Mouse (Mus musculus): ENCODE data around the gene Fmo9. TPM values are rescaled to one million over a fixed set of nuclear protein-coding genes. Genes with fewer than 3 reads are reported as not detected.

Fmo9 gene
- polyA plus RNA-seq, 1 experiment from 2014 or later, result not detected

Small RNA genes lying within 50 kb of the gene (microRNA-seq; reads per million reads assigned to microRNA genes)
- not detected for gene Gm22992 (ENCODE audit: borderline number of aligned reads)

Other genes with a start within 250 kb of the Fmo9 start
- gene Gm4846, start 184.3 kb downstream of the Fmo9 start, polyA plus RNA-seq (2014; fragmentation: Nextera tagmentation; extraction: Ambion mirVana), result not detected in 2 replicates
- gene Gm4847, start 34.2 kb downstream of the Fmo9 start, polyA plus RNA-seq (2014; fragmentation: Nextera tagmentation; extraction: Ambion mirVana), result not detected in 2 replicates